Mouse (Mus musculus) intestine, embryonic 14.5 days (tissue): ENCODE data around the gene Zdhhc21. TPM values are rescaled to one million over a fixed set of nuclear protein-coding genes. Genes with fewer than 3 reads are reported as not detected.

Experiments used
- ATAC-seq: fragments of 200-750 bp; cut with Nextera tagmentation; replicated peaks from 2 replicates; pipeline ENCODE4 v1.8.0; 2017; ENCODE audit warnings: low read depth, moderate number of reproducible peaks, moderate TSS enrichment, moderate library complexity; ENCODE audit not compliant: low FRiP score, low TSS enrichment
- DNase-seq: peaks from one replicate; pipeline ENCODE4 v3.0.0-alpha.2; 2018; ENCODE audit warnings: low spot score
- H3K27ac ChIP-seq: fragments of 300-500 bp; sonication (generic); 2 replicates; pipeline ENCODE4 v1.5.1; 2014; ENCODE audit warnings: low read depth, mild to moderate bottlenecking, control low read depth
- H3K27me3 ChIP-seq: fragments of 300-500 bp; sonication (generic); replicated peaks from 2 replicates; pipeline ENCODE4 v1.6.1; 2014; ENCODE audit warnings: low read length, control low read depth; ENCODE audit not compliant: control insufficient read depth, insufficient read depth
- H3K36me3 ChIP-seq: fragments of 300-500 bp; sonication (generic); 2 replicates; pipeline ENCODE4 v1.6.1; 2014; ENCODE audit warnings: low read length, control low read depth; ENCODE audit not compliant: control insufficient read depth, insufficient read depth
- H3K4me1 ChIP-seq: fragments of 300-500 bp; sonication (generic); replicated peaks from 2 replicates; pipeline ENCODE4 v1.6.1; 2014; ENCODE audit warnings: low read length, control low read depth, mixed read lengths; ENCODE audit not compliant: control insufficient read depth, insufficient read depth
- H3K4me2 ChIP-seq: fragments of 300-500 bp; sonication (generic); 2 replicates; pipeline ENCODE4 v1.6.1; 2014; ENCODE audit warnings: low read length
- H3K4me3 ChIP-seq: fragments of 300-500 bp; sonication (generic); 2 replicates; pipeline ENCODE4 v1.5.1; 2014; ENCODE audit warnings: low read depth, low read length, control low read depth, mixed read lengths
- H3K9ac ChIP-seq: fragments of 300-500 bp; sonication (generic); 2 replicates; pipeline ENCODE4 v1.6.1; 2014; ENCODE audit warnings: mild to moderate bottlenecking, low read length
- H3K9me3 ChIP-seq: fragments of 300-500 bp; sonication (generic); 2 replicates; pipeline ENCODE4 v1.6.1; 2016; ENCODE audit warnings: low read length, control low read depth; ENCODE audit not compliant: control insufficient read depth
- WGBS: fragments of 180-500 bp; shearing (Covaris S2); extraction: QIAGEN DNeasy Blood & Tissue Kit; methylation state at CpG from one replicate; pipeline ENCODE4 v1.1.7; 2014; 5-methylcytosine and 5-hydroxymethylcytosine counted together
- polyA plus RNA-seq: library from polyadenylated mRNA; unstranded; fragments of >200 nt; fragmentation: Nextera tagmentation; extraction: Ambion mirVana; gene quantifications from 2 replicates; pipeline ENCODE4 v1.2.1, GENCODE M21; 2014

Gene Zdhhc21
- polyA plus RNA-seq, 1 experiment from 2014 or later, result 15.4 TPM

GRCm38 (mm10) chr4:82858431-82859010, 1.2 kb downstream of the Zdhhc21 start:
- no peak for ATAC-seq
- 22% methylated on average over 4 of the region's 4 CpGs for WGBS

GRCm38 (mm10) chr4:82856986-82857385, 2.8 kb downstream of the Zdhhc21 start:
- H3K4me1 ChIP-seq, result peaks cover 7% of the 10 kb centered on the region; the same call in 1 of the 2 replicates
- H3K9me3 ChIP-seq, result no peaks in the 10 kb centered on the region
- DNase-seq (no peak), ATAC-seq (no peak)
- no peaks in the 10 kb centered on the region for H3K36me3 ChIP-seq
- no peak overlapping the region for H3K4me2 ChIP-seq
- 92% methylated on average over 3 of the region's 3 CpGs for WGBS
- H3K9ac ChIP-seq, result no peak overlapping the region
- H3K4me3 ChIP-seq, result no peak overlapping the region
- no peaks in the 10 kb centered on the region for H3K27me3 ChIP-seq
- no peak overlapping the region for H3K27ac ChIP-seq

More at GRCm38 (mm10) chr4:82858431-82859010, 1.2 kb downstream of the Zdhhc21 start:
- H3K4me3 ChIP-seq, result peak overlapping the region; percentile 61
- H3K27me3 ChIP-seq, result no peaks in the 10 kb centered on the region
- peaks cover 7% of the 10 kb centered on the region; the same call in 1 of the 2 replicates for H3K4me1 ChIP-seq
- no peaks in the 10 kb centered on the region for H3K36me3 ChIP-seq
- H3K9me3 ChIP-seq, result no peaks in the 10 kb centered on the region
- H3K27ac ChIP-seq, result no peak overlapping the region
- H3K9ac ChIP-seq, result peak overlapping the region; percentile 66
- H3K4me2 ChIP-seq, result peak overlapping the region; percentile 65
- DNase-seq, result no peak

GRCm38 (mm10) chr4:82853809-82854208, 5.9 kb downstream of the Zdhhc21 start:
- no peaks in the 10 kb centered on the region for H3K36me3 ChIP-seq
- H3K9me3 ChIP-seq, result no peaks in the 10 kb centered on the region
- no peak for ATAC-seq
- no peak overlapping the region for H3K27ac ChIP-seq
- WGBS, result 83% methylated on average over 2 of the region's 2 CpGs
- no peaks in the 10 kb centered on the region for H3K27me3 ChIP-seq
- DNase-seq, result no peak
- H3K4me1 ChIP-seq, result peaks cover 7% of the 10 kb centered on the region; the same call in 1 of the 2 replicates
- H3K4me2 ChIP-seq, result no peak overlapping the region
- no peak overlapping the region for H3K4me3 ChIP-seq
- no peak overlapping the region for H3K9ac ChIP-seq

- H3K9ac ChIP-seq, result no peak overlapping the region
- WGBS, result 48% methylated on average over 5 of the region's 5 CpGs
- H3K9me3 ChIP-seq, result no peaks in the 10 kb centered on the region
- no peak overlapping the region for H3K4me3 ChIP-seq
- no peak overlapping the region for H3K27ac ChIP-seq
- peaks cover 9% of the 10 kb centered on the region; the same call in 1 of the 2 replicates for H3K36me3 ChIP-seq
- DNase-seq, result no peak
- H3K4me1 ChIP-seq, result no peaks in the 10 kb centered on the region
- no peak for ATAC-seq
- no peak overlapping the region for H3K4me2 ChIP-seq
- no peaks in the 10 kb centered on the region for H3K27me3 ChIP-seq
Observed at GRCm38 (mm10) chr4:82848552-82849234, 11.1 kb downstream of the Zdhhc21 start.

GRCm38 (mm10) chr4:82837526-82838240, 22.1 kb downstream of the Zdhhc21 start:
- DNase-seq (no peak), ATAC-seq (no peak)
- Histone ChIP-seq H3K36me3 (peaks cover 33% of the 10 kb centered on the region), H3K27ac (no peak overlapping the region), H3K4me2 (no peak overlapping the region), H3K27me3 (no peaks in the 10 kb centered on the region), H3K9ac (no peak overlapping the region), H3K4me3 (no peak overlapping the region), H3K9me3 (no peaks in the 10 kb centered on the region), H3K4me1 (no peaks in the 10 kb centered on the region)
- 72% methylated on average over 3 of the region's 3 CpGs for WGBS

- no peak overlapping the region for H3K4me3 ChIP-seq
- no peaks in the 10 kb centered on the region for H3K27me3 ChIP-seq
- H3K27ac ChIP-seq, result no peak overlapping the region
- no peaks in the 10 kb centered on the region for H3K4me1 ChIP-seq
- no peaks in the 10 kb centered on the region for H3K9me3 ChIP-seq
- ATAC-seq (no peak), DNase-seq (no peak)
- peaks cover 18% of the 10 kb centered on the region for H3K36me3 ChIP-seq
- no peak overlapping the region for H3K4me2 ChIP-seq
- H3K9ac ChIP-seq, result no peak overlapping the region
- WGBS, result 93% methylated on average over 2 of the region's 2 CpGs
Observed at GRCm38 (mm10) chr4:82831155-82831554, 28.6 kb downstream of the Zdhhc21 start.

- no peak overlapping the region for H3K4me2 ChIP-seq
- H3K9me3 ChIP-seq, result no peaks in the 10 kb centered on the region
- WGBS, result 40% methylated on average over 5 of the region's 5 CpGs
- no peak for ATAC-seq
- H3K9ac ChIP-seq, result no peak overlapping the region
- no peak overlapping the region for H3K4me3 ChIP-seq
- no peak for DNase-seq
- peaks cover 10% of the 10 kb centered on the region for H3K36me3 ChIP-seq
- no peaks in the 10 kb centered on the region for H3K4me1 ChIP-seq
- no peaks in the 10 kb centered on the region for H3K27me3 ChIP-seq
- no peak overlapping the region for H3K27ac ChIP-seq
Observed at GRCm38 (mm10) chr4:82829429-82829828, 30.3 kb downstream of the Zdhhc21 start.

GRCm38 (mm10) chr4:82827001-82827400, 32.8 kb downstream of the Zdhhc21 start:
- H3K9me3 ChIP-seq, result no peaks in the 10 kb centered on the region
- WGBS, result 80% methylated on average over 2 of the region's 2 CpGs
- H3K4me1 ChIP-seq, result no peaks in the 10 kb centered on the region
- ATAC-seq (no peak), DNase-seq (no peak)
- no peak overlapping the region for H3K27ac ChIP-seq
- H3K4me2 ChIP-seq, result no peak overlapping the region
- H3K36me3 ChIP-seq, result 0 out of 2 replicates have a peak, but pooled peaks cover 4% of the 10 kb centered on the region
- H3K4me3 ChIP-seq, result no peak overlapping the region
- H3K9ac ChIP-seq, result no peak overlapping the region
- no peaks in the 10 kb centered on the region for H3K27me3 ChIP-seq
